Mouse (Mus musculus): Measurements from ENCODE around the gene Actr3. TPM values are rescaled to one million over a fixed set of nuclear protein-coding genes. Genes with fewer than 3 reads are reported as not detected.

The Actr3 gene
- polyA plus RNA-seq, 1 experiment from 2014 or later = 232 TPM

GRCm38 (mm10) chr1:125463349-125463748, 27.8 kb upstream of the Actr3 start:
- Histone ChIP-seq H3K9me3 (replicated peaks) (no peaks in the 10 kb centered on the region), H3K4me1 (no peaks in the 10 kb centered on the region), H3K27me3 (ENCODE audit: low read depth, poor library complexity, severe bottlenecking) (no peaks in the 10 kb centered on the region), H3K4me3 (no peak overlapping the region), H3K27ac (replicated peaks) (no peak overlapping the region), H3K36me3 (no peaks in the 10 kb centered on the region)
- WGBS = 84% methylated on average over 2 of the region's 2 CpGs
- no peak for DNase-seq (ENCODE audit: low spot score)

GRCm38 (mm10) chr1:125462917-125463316, 27.4 kb upstream of the Actr3 start:
- no peak for DNase-seq (ENCODE audit: low spot score)
- Histone ChIP-seq H3K4me3 (no peak overlapping the region), H3K4me1 (no peaks in the 10 kb centered on the region), H3K9me3 (replicated peaks) (no peaks in the 10 kb centered on the region), H3K36me3 (no peaks in the 10 kb centered on the region), H3K27ac (replicated peaks) (no peak overlapping the region), H3K27me3 (ENCODE audit: low read depth, poor library complexity, severe bottlenecking) (no peaks in the 10 kb centered on the region)
- 74% methylated on average over 1 of the region's 1 CpGs for WGBS

GRCm38 (mm10) chr1:125458531-125458930, 23.0 kb upstream of the Actr3 start:
- Histone ChIP-seq H3K4me3 (no peak overlapping the region), H3K4me1 (peaks cover 13% of the 10 kb centered on the region), H3K9me3 (replicated peaks) (no peaks in the 10 kb centered on the region), H3K27me3 (ENCODE audit: low read depth, poor library complexity, severe bottlenecking) (no peaks in the 10 kb centered on the region), H3K36me3 (no peaks in the 10 kb centered on the region), H3K27ac (replicated peaks) (no peak overlapping the region)
- WGBS = 83% methylated on average over 5 of the region's 5 CpGs
- no peak for DNase-seq (ENCODE audit: low spot score)

GRCm38 (mm10) chr1:125455128-125455527, 19.6 kb upstream of the Actr3 start:
- Histone ChIP-seq H3K4me1 (peaks cover 13% of the 10 kb centered on the region), H3K27me3 (ENCODE audit: low read depth, poor library complexity, severe bottlenecking) (no peaks in the 10 kb centered on the region), H3K9me3 (replicated peaks) (no peaks in the 10 kb centered on the region), H3K36me3 (no peaks in the 10 kb centered on the region), H3K27ac (replicated peaks) (no peak overlapping the region), H3K4me3 (no peak overlapping the region)
- no peak for DNase-seq (ENCODE audit: low spot score)
- 61% methylated on average over 2 of the region's 2 CpGs for WGBS

- H3K36me3 ChIP-seq = no peaks in the 10 kb centered on the region
- H3K4me1 ChIP-seq = peaks cover 5% of the 10 kb centered on the region; the same call in 1 of the 2 replicates
- no peaks in the 10 kb centered on the region for H3K27me3 ChIP-seq (ENCODE audit: low read depth, poor library complexity, severe bottlenecking)
- no peak for DNase-seq (ENCODE audit: low spot score)
- no peak overlapping the region for H3K27ac ChIP-seq (replicated peaks)
- H3K4me3 ChIP-seq = no peak overlapping the region
- H3K9me3 ChIP-seq (replicated peaks) = 0 out of 2 replicates have a peak, but pooled peaks cover 3% of the 10 kb centered on the region
- WGBS = 81% methylated on average over 4 of the region's 4 CpGs
These were observed 14.9 kb upstream of the Actr3 start for GRCm38 (mm10) chr1:125450282-125451000.

GRCm38 (mm10) chr1:125447926-125448325, 12.4 kb upstream of the Actr3 start:
- H3K9me3 ChIP-seq (replicated peaks) = 0 out of 2 replicates have a peak, but pooled peaks cover 3% of the 10 kb centered on the region
- H3K4me3 ChIP-seq = no peak overlapping the region
- no peak overlapping the region for H3K27ac ChIP-seq (replicated peaks)
- H3K4me1 ChIP-seq = no peaks in the 10 kb centered on the region
- H3K27me3 ChIP-seq (ENCODE audit: low read depth, poor library complexity, severe bottlenecking) = no peaks in the 10 kb centered on the region
- H3K36me3 ChIP-seq = no peaks in the 10 kb centered on the region
- no peak for DNase-seq (ENCODE audit: low spot score)

- 83% methylated on average over 7 of the region's 7 CpGs for WGBS
- Histone ChIP-seq H3K4me1 (no peaks in the 10 kb centered on the region), H3K9me3 (replicated peaks) (no peaks in the 10 kb centered on the region), H3K27ac (replicated peaks) (no peak overlapping the region), H3K4me3 (no peak overlapping the region), H3K36me3 (no peaks in the 10 kb centered on the region), H3K27me3 (ENCODE audit: low read depth, poor library complexity, severe bottlenecking) (no peaks in the 10 kb centered on the region)
- no peak for DNase-seq (ENCODE audit: low spot score)
These were observed 6.2 kb upstream of the Actr3 start for GRCm38 (mm10) chr1:125441679-125442078.

- Histone ChIP-seq H3K4me1 (peaks cover 3% of the 10 kb centered on the region), H3K27ac (replicated peaks) (no peak overlapping the region), H3K27me3 (ENCODE audit: low read depth, poor library complexity, severe bottlenecking) (no peaks in the 10 kb centered on the region), H3K4me3 (no peak overlapping the region), H3K36me3 (no peaks in the 10 kb centered on the region), H3K9me3 (replicated peaks) (no peaks in the 10 kb centered on the region)
- DNase-seq (ENCODE audit: low spot score) = no peak
- 89% methylated on average over 6 of the region's 6 CpGs for WGBS
These were observed 5.7 kb upstream of the Actr3 start for GRCm38 (mm10) chr1:125441251-125441650.

- no peak overlapping the region for H3K4me3 ChIP-seq
- WGBS = 92% methylated on average over 3 of the region's 3 CpGs
These were observed 4.0 kb upstream of the Actr3 start for GRCm38 (mm10) chr1:125439556-125439955.

GRCm38 (mm10) chr1:125438826-125439225, 3.3 kb upstream of the Actr3 start:
- no peak overlapping the region for H3K27ac ChIP-seq (replicated peaks)
- H3K9me3 ChIP-seq (replicated peaks) = no peaks in the 10 kb centered on the region
- no peak overlapping the region for H3K4me3 ChIP-seq
- no peak for DNase-seq (ENCODE audit: low spot score)
- H3K27me3 ChIP-seq (ENCODE audit: low read depth, poor library complexity, severe bottlenecking) = no peaks in the 10 kb centered on the region
- WGBS = 90% methylated on average over 2 of the region's 2 CpGs
- H3K36me3 ChIP-seq = no peaks in the 10 kb centered on the region
- peaks cover 9% of the 10 kb centered on the region for H3K4me1 ChIP-seq

More at GRCm38 (mm10) chr1:125439556-125439955, 4.0 kb upstream of the Actr3 start:
- Histone ChIP-seq H3K27ac (replicated peaks) (no peak overlapping the region), H3K9me3 (replicated peaks) (no peaks in the 10 kb centered on the region), H3K36me3 (no peaks in the 10 kb centered on the region), H3K27me3 (ENCODE audit: low read depth, poor library complexity, severe bottlenecking) (no peaks in the 10 kb centered on the region), H3K4me1 (peaks cover 6% of the 10 kb centered on the region)
- DNase-seq (ENCODE audit: low spot score) = no peak

GRCm38 (mm10) chr1:125437927-125438326, 2.4 kb upstream of the Actr3 start:
- no peaks in the 10 kb centered on the region for H3K27me3 ChIP-seq (ENCODE audit: low read depth, poor library complexity, severe bottlenecking)
- no peaks in the 10 kb centered on the region for H3K9me3 ChIP-seq (replicated peaks)
- 70% methylated on average over 3 of the region's 3 CpGs for WGBS
- DNase-seq (ENCODE audit: low spot score) = no peak
- no peak overlapping the region for H3K4me3 ChIP-seq
- H3K27ac ChIP-seq (replicated peaks) = no peak overlapping the region
- H3K36me3 ChIP-seq = no peaks in the 10 kb centered on the region
- peaks cover 18% of the 10 kb centered on the region for H3K4me1 ChIP-seq

GRCm38 (mm10) chr1:125437161-125437560, 1.6 kb upstream of the Actr3 start:
- 89% methylated on average over 2 of the region's 2 CpGs for WGBS
- Histone ChIP-seq H3K36me3 (no peaks in the 10 kb centered on the region), H3K4me3 (no peak overlapping the region), H3K9me3 (replicated peaks) (no peaks in the 10 kb centered on the region), H3K27me3 (ENCODE audit: low read depth, poor library complexity, severe bottlenecking) (no peaks in the 10 kb centered on the region), H3K4me1 (peaks cover 25% of the 10 kb centered on the region), H3K27ac (replicated peaks) (no peak overlapping the region)
- DNase-seq (ENCODE audit: low spot score) = no peak

- Histone ChIP-seq H3K27me3 (ENCODE audit: low read depth, poor library complexity, severe bottlenecking) (no peaks in the 10 kb centered on the region), H3K27ac (replicated peaks) (peak overlapping the region; percentile 97), H3K9me3 (replicated peaks) (no peaks in the 10 kb centered on the region), H3K36me3 (no peaks in the 10 kb centered on the region), H3K4me3 (peak overlapping the region; percentile 71), H3K4me1 (peaks cover 31% of the 10 kb centered on the region)
- WGBS = 0% methylated on average over 14 of the region's 23 CpGs
- no peak for DNase-seq (ENCODE audit: low spot score)
These were observed 534 bp downstream of the Actr3 start for GRCm38 (mm10) chr1:125435018-125435368.
